8 mouse cellular contexts compared by ENCODE assay signal in the genomic region with DNA sequence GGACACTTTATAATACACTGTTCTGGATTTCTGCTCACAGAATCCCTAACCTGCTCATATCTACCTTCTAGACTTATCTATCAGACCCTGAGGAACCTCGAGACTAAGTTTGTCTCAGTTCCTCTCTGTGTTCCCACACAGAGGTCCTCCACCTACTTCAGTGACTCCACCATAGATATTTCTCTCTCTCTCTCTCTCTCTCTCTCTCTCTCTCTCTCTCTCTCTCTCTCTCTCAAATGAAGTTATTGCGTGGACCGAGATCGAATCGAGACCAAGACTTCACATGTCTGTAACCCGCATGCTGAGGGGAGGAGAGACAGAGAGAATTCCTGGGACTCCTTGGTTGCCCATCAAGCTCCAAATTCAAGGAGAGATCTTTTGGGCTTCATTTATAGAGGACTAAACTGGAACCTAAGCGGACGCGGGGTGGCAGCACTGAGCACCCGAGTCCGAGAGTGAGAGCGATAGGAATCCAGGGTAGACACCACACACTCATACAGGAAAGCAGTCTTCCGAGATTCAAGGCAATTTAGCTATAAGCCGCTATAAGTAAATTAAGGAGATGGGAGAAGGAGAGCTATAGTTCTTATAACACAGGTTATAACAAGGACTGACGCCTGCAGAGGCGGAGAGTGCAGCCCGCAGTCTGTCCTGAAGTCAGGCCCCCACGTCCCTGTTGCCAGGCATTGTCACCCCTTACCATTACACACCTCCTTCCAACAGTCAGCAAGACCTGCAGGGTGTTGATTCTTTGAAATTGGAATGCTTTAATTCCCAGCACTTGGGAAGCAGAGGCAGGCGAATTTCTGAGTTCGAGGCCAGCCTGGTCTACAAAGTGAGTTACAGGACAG. TPM values are rescaled to one million over a fixed set of nuclear protein-coding genes. Genes with fewer than 3 reads are reported as not detected.
DNase-seq lines count a peak whose midpoint lies in the region; ATAC-seq and TF ChIP-seq lines count a peak whose summit lies in the region.

No protein-coding gene starts in this region.

- peak; percentile 92 for TF ChIP-seq CTCF in layer of hippocampus, adult 2 months (conservative IDR thresholded peaks at IDR 0.05)
- peak; percentile 88 for TF ChIP-seq CTCF in lung, embryonic 14.5 days (IDR thresholded peaks at IDR 0.05; ENCODE audit: low read depth)

- H3K4me1 ChIP-seq in forebrain, embryonic 15.5 days: peaks cover 12% of the 10 kb centered on the region
- H3K4me1 ChIP-seq in lung, embryonic 14.5 days (ENCODE audit: insufficient read depth): no peaks in the 10 kb centered on the region

- H3K4me2 ChIP-seq in forebrain, embryonic 15.5 days (replicated peaks): peak overlapping the region; percentile 33
- H3K4me2 ChIP-seq in lung, embryonic 14.5 days: peak overlapping the region; percentile 53

- 0 out of 2 replicates have a peak overlapping the region, but pooled peaks have one; percentile 8 for H3K9ac ChIP-seq in forebrain, embryonic 15.5 days (replicated peaks)
- 0 out of 2 replicates have a peak overlapping the region, but pooled peaks have one; percentile 30 for H3K9ac ChIP-seq in lung, embryonic 14.5 days

- H3K36me3 ChIP-seq in forebrain, embryonic 15.5 days: no peaks in the 10 kb centered on the region
- no peaks in the 10 kb centered on the region for H3K36me3 ChIP-seq in lung, embryonic 14.5 days (ENCODE audit: insufficient read depth)

- H3K9me3 ChIP-seq in forebrain, embryonic 15.5 days: no peaks in the 10 kb centered on the region
- no peaks in the 10 kb centered on the region for H3K9me3 ChIP-seq in lung, embryonic 14.5 days (ENCODE audit: low read depth, low read length)

- no peak overlapping the region for H3K27ac ChIP-seq in forebrain, embryonic 15.5 days (replicated peaks)
- H3K27ac ChIP-seq in layer of hippocampus, adult 2 months: no peak overlapping the region
- no peak overlapping the region for H3K27ac ChIP-seq in lung, embryonic 14.5 days (ENCODE audit: low read depth)

- 16% methylated on average over 20 of the region's 20 CpGs for WGBS in forebrain, embryonic 15.5 days
- 13% methylated on average over 20 of the region's 20 CpGs for WGBS in lung, embryonic 14.5 days

- H3K27me3 ChIP-seq in forebrain, embryonic 15.5 days: no peaks in the 10 kb centered on the region
- H3K27me3 ChIP-seq in lung, embryonic 14.5 days (ENCODE audit: insufficient read depth, low read length): no peaks in the 10 kb centered on the region

- ATAC-seq in forebrain, embryonic 15.5 days (replicated peaks): peak; percentile 57; the same call in 1 of the 2 replicates
- peak; percentile 58 for ATAC-seq in lung, embryonic 14.5 days (ENCODE audit: insufficient read depth)

- H3K4me3 ChIP-seq in forebrain, embryonic 15.5 days: no peak overlapping the region
- H3K4me3 ChIP-seq in layer of hippocampus, adult 2 months: peak overlapping the region; percentile 48
- peak overlapping the region; percentile 19; the same call in 1 of the 2 replicates for H3K4me3 ChIP-seq in lung, embryonic 14.5 days (ENCODE audit: low read depth, low read length)

- intact Hi-C loops in heart, postnatal 25 days (cut with DNase I): loop anchor here (1.0 to 2.0 kb wide), 2 partner anchors 69 to 319 kb away; no protein-coding TSS in a partner anchor

- peak; percentile 89 for DNase-seq in ES-CJ7 (ENCODE audit: low read depth, low spot score)
- DNase-seq in cerebellum, adult 11-12 months: peak; percentile 73
- peak; percentile 54 for DNase-seq in heart, postnatal 25 days (ENCODE audit: low spot score)
- peak; percentile 82 to 85 for DNase-seq in layer of hippocampus, adult 2 months (ENCODE audit: low spot score in 2 of 2)
- DNase-seq in lung, embryonic 14.5 days: peak; percentile 94
- peak; percentile 58 for DNase-seq in ovary, adult 18-20 months (ENCODE audit: low spot score)
- DNase-seq in thymus, postnatal 0 days (ENCODE audit: low spot score): peak; percentile 82

RNA-seq across cellular contexts. Expression of gene Rack1, which starts 9.9 kb away (rescaled TPM):
- polyA plus RNA-seq in forebrain, embryonic 15.5 days (2015; fragmentation: Nextera tagmentation; extraction: Ambion mirVana): 475 and 481 TPM in 2 replicates
- total RNA-seq in heart, postnatal 25 days (2021): 100 to 1,000 TPM; 397 to 416 TPM
- 100 to 1,000 TPM; 226 to 240 TPM for total RNA-seq in layer of hippocampus, adult 2 months (2021)
- polyA plus RNA-seq in lung, embryonic 14.5 days (2014; fragmentation: Nextera tagmentation; extraction: Ambion mirVana): 935 and 940 TPM in 2 replicates
- polyA plus RNA-seq in thymus, postnatal 0 days (2015; fragmentation: Nextera tagmentation; extraction: Ambion mirVana): 988 and 1,015 TPM in 2 replicates

RNA-seq across cellular contexts. Expression of gene Trim41, which starts 27.0 kb away (rescaled TPM):
- 6.0 and 6.3 TPM in 2 replicates for polyA plus RNA-seq in forebrain, embryonic 15.5 days (2015; fragmentation: Nextera tagmentation; extraction: Ambion mirVana)
- 10 to 100 TPM; 17.8 to 20.4 TPM for total RNA-seq in heart, postnatal 25 days (2021)
- 10 to 100 TPM; 56.8 to 61.5 TPM for total RNA-seq in layer of hippocampus, adult 2 months (2021)
- polyA plus RNA-seq in lung, embryonic 14.5 days (2014; fragmentation: Nextera tagmentation; extraction: Ambion mirVana): 4.5 and 4.6 TPM in 2 replicates
- polyA plus RNA-seq in thymus, postnatal 0 days (2015; fragmentation: Nextera tagmentation; extraction: Ambion mirVana): 3.5 and 5.5 TPM in 2 replicates

RNA-seq across cellular contexts. Expression of gene Trim7, which starts 35.7 kb away (rescaled TPM):
- 1.4 and 1.7 TPM in 2 replicates for polyA plus RNA-seq in forebrain, embryonic 15.5 days (2015; fragmentation: Nextera tagmentation; extraction: Ambion mirVana)
- 10 to 100 TPM; 15.7 to 23.2 TPM for total RNA-seq in heart, postnatal 25 days (2021)
- total RNA-seq in layer of hippocampus, adult 2 months (2021): 1 to 10 TPM; 2.6 to 2.8 TPM
- 0.55 and 1.4 TPM in 2 replicates for polyA plus RNA-seq in lung, embryonic 14.5 days (2014; fragmentation: Nextera tagmentation; extraction: Ambion mirVana)
- 1.1 and 2.1 TPM in 2 replicates for polyA plus RNA-seq in thymus, postnatal 0 days (2015; fragmentation: Nextera tagmentation; extraction: Ambion mirVana)

RNA-seq across cellular contexts. Expression of gene Gm12184, which starts 36.3 kb away (rescaled TPM):
- 4.5 and 5.8 TPM in 2 replicates for polyA plus RNA-seq in forebrain, embryonic 15.5 days (2015; fragmentation: Nextera tagmentation; extraction: Ambion mirVana)
- 1 to 10 TPM; 2.0 to 3.2 TPM for total RNA-seq in heart, postnatal 25 days (2021)
- 1 to 10 TPM in 1 of 2 experiments, under 1 TPM in 1; 0.79 to 1.3 TPM for total RNA-seq in layer of hippocampus, adult 2 months (2021)
- polyA plus RNA-seq in lung, embryonic 14.5 days (2014; fragmentation: Nextera tagmentation; extraction: Ambion mirVana): 11.3 and 11.8 TPM in 2 replicates
- 7.6 and 8.8 TPM in 2 replicates for polyA plus RNA-seq in thymus, postnatal 0 days (2015; fragmentation: Nextera tagmentation; extraction: Ambion mirVana)
